Mouse (Mus musculus) megakaryocyte, embryonic 14.5 days (primary cell): ENCODE measurements at regions not wholly inside any gene's neighbourhood (a gene's known extent, or its start where the extent isn't known, plus 50 kb on each side); places are given as distances from the start of the nearest gene placed in this dataset.

ENCODE experiments used
- FLI1 ChIP-seq: IDR thresholded peaks from 2 replicates; pipeline ENCODE4 v1.6.1; 2012; ENCODE audit warnings: low read length, inconsistent platforms, mixed read lengths
- GATA1 ChIP-seq: IDR thresholded peaks from 3 replicates; pipeline ENCODE4 v1.6.1; 2012; ENCODE audit warnings: mixed read lengths, low read length, inconsistent platforms, borderline replicate concordance

DNA sequence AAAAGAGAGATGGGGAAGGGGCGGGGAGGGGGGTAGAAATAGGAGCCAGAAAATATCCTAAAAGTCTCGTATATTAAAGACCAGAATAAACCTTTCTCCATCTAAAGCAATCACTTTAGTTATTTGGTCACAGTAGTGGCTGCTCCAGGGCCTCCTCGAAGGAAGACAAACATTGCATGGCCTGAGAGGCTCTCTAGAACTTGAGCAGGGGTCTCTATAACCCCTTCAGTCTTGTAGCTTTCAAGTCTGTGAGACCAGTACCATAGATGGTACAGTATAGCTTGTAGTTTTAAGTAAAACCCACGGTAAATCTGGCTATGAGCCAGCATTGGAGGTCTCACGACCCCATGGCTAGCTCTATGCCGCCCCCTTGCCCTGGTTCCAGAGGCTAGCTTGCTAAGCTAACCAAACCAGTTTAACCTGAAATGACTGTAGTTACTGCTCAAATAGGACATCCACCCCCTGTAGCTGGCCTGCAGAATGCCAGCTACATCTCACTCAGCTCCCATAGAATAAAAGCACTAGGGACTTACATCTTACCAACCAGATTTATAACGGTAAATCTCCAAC, 181.7 kb upstream of the Tshz3 start:
- TF ChIP-seq GATA1 (no peak), FLI1 (no peak)
